20 mouse cellular contexts compared by ENCODE assay signal in genomic region chr8:118381641-118382040, GRCm38 (mm10).
DNase-seq lines count a peak whose midpoint lies in the region; ATAC-seq lines count a peak whose summit lies in the region.
"Had no signal": no experiment of that assay in that cellular context is flagged by ENCODE, and none has a peak within 500 bp of the region (broad histone marks: within the 10 kb centered on the region; RNA-seq: fewer than 3 reads in every experiment).

No protein-coding gene starts in this region.

- no peaks in the 10 kb centered on the region for H3K36me3 ChIP-seq in hindbrain, embryonic 14.5 days (replicated peaks; ENCODE audit: control insufficient read depth, insufficient read depth)
- H3K36me3 ChIP-seq: G1E had no signal

- 92% methylated on average over 7 of the region's 7 CpGs for WGBS in hindbrain, embryonic 14.5 days

- H3K9ac ChIP-seq in hindbrain, embryonic 14.5 days = no peak overlapping the region

- no peak overlapping the region for H3K4me3 ChIP-seq in hindbrain, embryonic 14.5 days (replicated peaks; ENCODE audit: low read length)

- no peak for ATAC-seq in hindbrain, embryonic 14.5 days (ENCODE audit: low FRiP score)
- ATAC-seq: activated CD4-positive, CD25-positive, alpha-beta regulatory T cell, adult 4 months; CD4-positive, CD25-positive, alpha-beta regulatory T cell, adult 4 months; Patski had no signal

- H3K27ac ChIP-seq in hindbrain, embryonic 14.5 days = no peak overlapping the region

- no peaks in the 10 kb centered on the region for H3K9me3 ChIP-seq in hindbrain, embryonic 14.5 days (ENCODE audit: control insufficient read depth, low read length)

- no peak overlapping the region for H3K4me2 ChIP-seq in hindbrain, embryonic 14.5 days (replicated peaks)

- H3K4me1 ChIP-seq in hindbrain, embryonic 14.5 days (replicated peaks; ENCODE audit: control insufficient read depth, insufficient read depth, low read length) = peaks cover 18% of the 10 kb centered on the region

- DNase-seq in heart, adult 11 months = peak; percentile 75
- no peak for DNase-seq in heart, adult 8-10 months (ENCODE audit: low spot score)
- DNase-seq in adipocyte (ENCODE audit: low spot score) = peak; percentile 68
- DNase-seq in hindbrain, embryonic 14.5 days (ENCODE audit: low spot score) = no peak
- DNase-seq: adrenal gland, adult 2 months; adrenal gland, adult 8-10 months; adrenal gland, postnatal 10 days; adrenal gland, postnatal 14 days; adrenal gland, postnatal 25 days; adrenal gland, postnatal 36 days; B cell, adult 2 months; cerebellum, adult 11 months; cerebellum, adult 11-12 months; cerebellum, adult 18-20 months; cerebellum, adult 2 months had no signal

- H3K27me3 ChIP-seq in hindbrain, embryonic 14.5 days (ENCODE audit: control insufficient read depth, insufficient read depth, low read length) = no peaks in the 10 kb centered on the region
- H3K27me3 ChIP-seq: CH12.LX, Patski had no signal

Comparison
In these comparisons a context has a peak if more than half of its experiments do, and no peak if none do; other contexts are left out.
1. DNase-seq: peak in heart, adult 11 months (single experiment) and adipocyte (single experiment); none in heart, adult 8-10 months (single experiment) and hindbrain, embryonic 14.5 days (single experiment).